ENCODE assay signal across 27 mouse cellular contexts in genomic region chr7:45173772-45174171, GRCm38 (mm10). TPM values are rescaled to one million over a fixed set of nuclear protein-coding genes. Genes with fewer than 3 reads are reported as not detected.
DNase-seq lines count a peak whose midpoint lies in the region; ATAC-seq and TF ChIP-seq lines count a peak whose summit lies in the region.
"Not testable (repeated sequence)": the region's sequence is repeated elsewhere in the genome, so short reads cannot be mapped to it uniquely, and the experiment has no call there.
"Had no signal": no experiment of that assay in that cellular context is flagged by ENCODE, and none has a peak within 500 bp of the region (broad histone marks: within the 10 kb centered on the region; RNA-seq: fewer than 3 reads in every experiment).

No protein-coding gene starts in this region.

- H3K4me3 ChIP-seq in MEL (ENCODE audit: control insufficient read depth in 1 of 2, insufficient read depth in 1 of 2, low read depth in 2 of 2, low read length in 2 of 2); bone marrow, adult 2 months (replicated peaks; ENCODE audit: control insufficient read depth, low read depth, low read length); heart, adult 2 months; kidney, postnatal 0 days (replicated peaks; ENCODE audit: low read depth, low read length); lung, embryonic 14.5 days (ENCODE audit: low read depth, low read length); small intestine, adult 2 months (ENCODE audit: low read depth, low read length): not testable (repeated sequence)

- H3K79me2 ChIP-seq in MEL (ENCODE audit: control insufficient read depth, insufficient read depth, low read length, poor library complexity); heart, adult 2 months (replicated peaks; ENCODE audit: control insufficient read depth, insufficient read depth, low read length): not testable (repeated sequence)

- TF ChIP-seq EP300 in MEL (IDR thresholded peaks at IDR 0.05; ENCODE audit: low read depth in 1 of 2, low read length in 2 of 2); heart, adult 2 months (IDR thresholded peaks at IDR 0.05; ENCODE audit: insufficient read depth, low read depth, low read length): not testable (repeated sequence)

- intact Hi-C loops in heart, adult 2 months (cut with DNase I) = not testable (repeated sequence)

- peak; percentile 42 for TF ChIP-seq RAD21 in MEL (IDR thresholded peaks at IDR 0.05; ENCODE audit: low read depth, low read length)

- 52% methylated on average over 1 of the region's 1 CpGs for WGBS in bone marrow, adult 2 months
- WGBS in heart, adult 2 months = 42% methylated on average over 1 of the region's 1 CpGs
- WGBS in kidney, postnatal 0 days = 64% methylated on average over 1 of the region's 1 CpGs
- 75% methylated on average over 1 of the region's 1 CpGs for WGBS in lung, embryonic 14.5 days
- WGBS in small intestine, adult 2 months = 53% methylated on average over 1 of the region's 1 CpGs

- peak; percentile 66 for DNase-seq in CD4-positive helper T cell, adult 2 months (ENCODE audit: low read depth, low spot score)
- peak; percentile 75 for DNase-seq in MEL (ENCODE audit: low read depth, low spot score)
- not testable (repeated sequence) for DNase-seq in heart, adult 2 months; lung, embryonic 14.5 days
- peak; percentile 25 for DNase-seq in kidney, postnatal 0 days (ENCODE audit: low spot score)
- peak; percentile 28 for DNase-seq in thymus, postnatal 25 days

- not testable (repeated sequence) for H3K4me2 ChIP-seq in kidney, postnatal 0 days (ENCODE audit: low read length); lung, embryonic 14.5 days

- not testable (repeated sequence) for H3K27ac ChIP-seq in MEL (ENCODE audit: control insufficient read depth, low read depth, low read length); bone marrow, adult 2 months (ENCODE audit: control insufficient read depth, insufficient read depth, low read depth, low read length, poor library complexity); heart, adult 2 months; kidney, postnatal 0 days; lung, embryonic 14.5 days (ENCODE audit: low read depth); small intestine, adult 2 months (ENCODE audit: insufficient read depth, low read depth, low read length)

- not testable (repeated sequence) for TF ChIP-seq POLR2A in MEL (IDR thresholded peaks at IDR 0.05; ENCODE audit: control insufficient read depth in 1 of 2, insufficient read depth in 1 of 2, low read depth in 1 of 2, low read length in 2 of 2, poor library complexity in 1 of 2); bone marrow, adult 2 months (IDR thresholded peaks at IDR 0.05; ENCODE audit: borderline replicate concordance, control insufficient read depth, low read depth, low read length); heart, adult 2 months (IDR thresholded peaks at IDR 0.05; ENCODE audit: insufficient read depth, low read depth, low read length); small intestine, adult 2 months (IDR thresholded peaks at IDR 0.05; ENCODE audit: low read depth, low read length)

- ATAC-seq in kidney, postnatal 0 days (replicated peaks; ENCODE audit: low FRiP score, low read depth); lung, embryonic 14.5 days (ENCODE audit: insufficient read depth): not testable (repeated sequence)

- H3K27me3 ChIP-seq in MEL (ENCODE audit: control insufficient read depth in 1 of 2, insufficient read depth in 2 of 2, low read length in 2 of 2) = not testable (repeated sequence)
- peaks cover 25% of the 10 kb centered on the region for H3K27me3 ChIP-seq in heart, adult 2 months (ENCODE audit: control insufficient read depth, insufficient read depth, low read length)
- H3K27me3 ChIP-seq in kidney, postnatal 0 days (ENCODE audit: insufficient read depth, low read length) = peaks cover 57% of the 10 kb centered on the region
- H3K27me3 ChIP-seq in lung, embryonic 14.5 days (ENCODE audit: insufficient read depth, low read length) = peaks cover 65% of the 10 kb centered on the region
- peaks cover 66% of the 10 kb centered on the region for H3K27me3 ChIP-seq in small intestine, adult 2 months (ENCODE audit: control insufficient read depth, insufficient read depth, low read length)

- not testable (repeated sequence) for H3K4me1 ChIP-seq in MEL (ENCODE audit: control insufficient read depth in 1 of 2, insufficient read depth in 2 of 2, low read length in 2 of 2); bone marrow, adult 2 months (ENCODE audit: control insufficient read depth, insufficient read depth, low read length); heart, adult 2 months (ENCODE audit: control insufficient read depth, insufficient read depth, low read length); kidney, postnatal 0 days (replicated peaks; ENCODE audit: insufficient read depth, low read length); lung, embryonic 14.5 days (ENCODE audit: insufficient read depth); small intestine, adult 2 months (ENCODE audit: control insufficient read depth, insufficient read depth, insufficient read length, low read length)

- not testable (repeated sequence) for H3K9ac ChIP-seq in MEL (ENCODE audit: control insufficient read depth, low read depth, low read length, poor library complexity, severe bottlenecking); heart, adult 2 months (ENCODE audit: low read depth, low read length); kidney, postnatal 0 days (ENCODE audit: low read depth, low read length); lung, embryonic 14.5 days

- peak; percentile 15 to 68 (median 57); a peak in 4 of 6 replicates for TF ChIP-seq CTCF in MEL (IDR thresholded peaks at IDR 0.05 in 2 of 3, conservative IDR thresholded peaks at IDR 0.05 in 1 of 3; ENCODE audit: control insufficient read depth in 1 of 3, insufficient read depth in 1 of 3, low read depth in 2 of 3, low read length in 3 of 3, poor library complexity in 1 of 3, severe bottlenecking in 1 of 3)
- 0 out of 2 replicates have a peak, but pooled peaks have one; percentile 28 for TF ChIP-seq CTCF in bone marrow, adult 2 months (IDR thresholded peaks at IDR 0.05; ENCODE audit: control insufficient read depth, insufficient read depth, low read length)
- peak; percentile 57 for TF ChIP-seq CTCF in heart, adult 2 months (IDR thresholded peaks at IDR 0.05)
- TF ChIP-seq CTCF in kidney, postnatal 0 days (IDR thresholded peaks at IDR 0.05; ENCODE audit: low read depth) = peak; percentile 69
- TF ChIP-seq CTCF in lung, embryonic 14.5 days (IDR thresholded peaks at IDR 0.05; ENCODE audit: low read depth) = peak; percentile 55
- peak; percentile 46; the same call in 1 of the 2 replicates for TF ChIP-seq CTCF in small intestine, adult 2 months (IDR thresholded peaks at IDR 0.05; ENCODE audit: extremely low read depth, insufficient read length, insufficient replicate concordance, low read depth, low read length)

- not testable (repeated sequence) for H3K36me3 ChIP-seq in MEL (ENCODE audit: control insufficient read depth in 1 of 2, insufficient read depth in 2 of 2, low read length in 2 of 2); heart, adult 2 months (ENCODE audit: control insufficient read depth, insufficient read depth, low read length); kidney, postnatal 0 days (ENCODE audit: insufficient read depth, low read length); lung, embryonic 14.5 days (ENCODE audit: insufficient read depth); small intestine, adult 2 months (ENCODE audit: control insufficient read depth, insufficient read depth, low read length)

- not testable (repeated sequence) for H3K9me3 ChIP-seq in MEL (replicated peaks; ENCODE audit: insufficient read depth, low read length)
- peaks cover 10% of the 10 kb centered on the region for H3K9me3 ChIP-seq in kidney, postnatal 0 days (replicated peaks; ENCODE audit: low read length)
- peaks cover 17% of the 10 kb centered on the region for H3K9me3 ChIP-seq in lung, embryonic 14.5 days (ENCODE audit: low read depth, low read length)

RNA-seq across cellular contexts. Expression of gene Gfy, which starts 5.6 kb away (rescaled TPM):
- not detected in 2 replicates for total RNA-seq in MEL (2012; rRNA removed)
- polyA plus RNA-seq in MEL (2012; ENCODE audit: insufficient read depth in 1 of 2, insufficient read length in 2 of 2, low read depth in 1 of 2, low replicate concordance in 2 of 2, missing spikeins in 1 of 2) = not detected
- polyA plus RNA-seq in bone marrow, adult 2 months (2011; ENCODE audit: insufficient read depth, insufficient read length, low replicate concordance, missing spikeins) = 1.2 TPM in 1 of 2 replicates, not detected in the other
- not detected for total RNA-seq in heart, adult 2 months (2021)
- not detected in 2 replicates for polyA plus RNA-seq in heart, adult 2 months (2012; rRNA removed)
- polyA plus RNA-seq in kidney, postnatal 0 days (2015; fragmentation: Nextera tagmentation; extraction: Ambion mirVana) = not detected in 2 replicates
- polyA plus RNA-seq in lung, embryonic 14.5 days (2014; fragmentation: Nextera tagmentation; extraction: Ambion mirVana) = not detected in 2 replicates
- polyA plus RNA-seq in small intestine, adult 2 months (2012; rRNA removed) = not detected in 2 replicates
- total RNA-seq: adrenal gland, adult 8-10 months; gastrocnemius, adult 8-10 months; hematopoietic stem cell, adult 5-6 weeks; monocyte, adult 5-6 weeks had no signal
- polyA plus RNA-seq: CD4-positive, CD25-positive, alpha-beta regulatory T cell, adult 4 months; forebrain, embryonic 13.5 days; gonadal fat pad, adult 2 months; heart, embryonic 10.5 days; heart, embryonic 16.5 days; hindbrain, embryonic 15.5 days; intestine, embryonic 16.5 days; kidney, embryonic 15.5 days; liver, embryonic 15.5 days; midbrain, embryonic 12.5 days; neural tube, embryonic 11.5 days had no signal

RNA-seq across cellular contexts. Expression of gene Pth2, which starts 7.0 kb away (rescaled TPM):
- not detected in 2 replicates for total RNA-seq in MEL (2012; rRNA removed)
- not detected for polyA plus RNA-seq in MEL (2012; ENCODE audit: insufficient read depth in 1 of 2, insufficient read length in 2 of 2, low read depth in 1 of 2, low replicate concordance in 2 of 2, missing spikeins in 1 of 2)
- not detected in 2 replicates for polyA plus RNA-seq in bone marrow, adult 2 months (2011; ENCODE audit: insufficient read depth, insufficient read length, low replicate concordance, missing spikeins)
- not detected for total RNA-seq in heart, adult 2 months (2021)
- not detected in 2 replicates for polyA plus RNA-seq in heart, adult 2 months (2012; rRNA removed)
- not detected in 2 replicates for polyA plus RNA-seq in kidney, postnatal 0 days (2015; fragmentation: Nextera tagmentation; extraction: Ambion mirVana)
- not detected in 2 replicates for polyA plus RNA-seq in lung, embryonic 14.5 days (2014; fragmentation: Nextera tagmentation; extraction: Ambion mirVana)
- not detected in 2 replicates for polyA plus RNA-seq in small intestine, adult 2 months (2012; rRNA removed)
- total RNA-seq: adrenal gland, adult 8-10 months; gastrocnemius, adult 8-10 months; hematopoietic stem cell, adult 5-6 weeks; left cerebral cortex, adult 18-20 months; left cerebral cortex, postnatal 36 days; monocyte, adult 5-6 weeks had no signal
- polyA plus RNA-seq: CD4-positive, CD25-positive, alpha-beta regulatory T cell, adult 4 months; embryonic facial prominence, embryonic 14.5 days; forebrain, embryonic 13.5 days; gonadal fat pad, adult 2 months; intestine, embryonic 16.5 days; kidney, embryonic 15.5 days; limb, embryonic 14.5 days; liver, embryonic 15.5 days; neural tube, embryonic 11.5 days had no signal

RNA-seq across cellular contexts. Expression of gene Slc17a7, which starts 10.0 kb away (rescaled TPM):
- 0.23 TPM in 2 replicates for total RNA-seq in MEL (2012; rRNA removed)
- 1 to 10 TPM in 1 of 2 experiments, not detected in 1; 1.0 TPM for polyA plus RNA-seq in MEL (2012; ENCODE audit: insufficient read depth in 1 of 2, insufficient read length in 2 of 2, low read depth in 1 of 2, low replicate concordance in 2 of 2, missing spikeins in 1 of 2)
- polyA plus RNA-seq in bone marrow, adult 2 months (2011; ENCODE audit: insufficient read depth, insufficient read length, low replicate concordance, missing spikeins) = 1.3 TPM in 1 of 2 replicates, not detected in the other
- 10 to 100 TPM; 18.3 to 24.3 TPM for total RNA-seq in heart, adult 2 months (2021)
- 29.1 and 36.8 TPM in 2 replicates for polyA plus RNA-seq in heart, adult 2 months (2012; rRNA removed)
- 0.17 TPM in 2 replicates for polyA plus RNA-seq in kidney, postnatal 0 days (2015; fragmentation: Nextera tagmentation; extraction: Ambion mirVana)
- polyA plus RNA-seq in lung, embryonic 14.5 days (2014; fragmentation: Nextera tagmentation; extraction: Ambion mirVana) = 0.09 and 0.97 TPM in 2 replicates
- 0.03 and 0.09 TPM in 2 replicates for polyA plus RNA-seq in small intestine, adult 2 months (2012; rRNA removed)
- total RNA-seq: hematopoietic stem cell, adult 5-6 weeks; monocyte, adult 5-6 weeks had no signal
- polyA plus RNA-seq: CD4-positive, CD25-positive, alpha-beta regulatory T cell, adult 4 months; intestine, embryonic 16.5 days; liver, embryonic 15.5 days had no signal

RNA-seq across cellular contexts. Expression of gene Aldh16a1, which starts 19.4 kb away (rescaled TPM):
- total RNA-seq in MEL (2012; rRNA removed) = 33.9 and 34.0 TPM in 2 replicates
- 10 to 100 TPM in 1 of 2 experiments, not detected in 1; 61.6 TPM for polyA plus RNA-seq in MEL (2012; ENCODE audit: insufficient read depth in 1 of 2, insufficient read length in 2 of 2, low read depth in 1 of 2, low replicate concordance in 2 of 2, missing spikeins in 1 of 2)
- polyA plus RNA-seq in bone marrow, adult 2 months (2011; ENCODE audit: insufficient read depth, insufficient read length, low replicate concordance, missing spikeins) = 49.6 and 113 TPM in 2 replicates
- total RNA-seq in heart, adult 2 months (2021) = 10 to 100 TPM; 19.7 to 25.1 TPM
- 23.5 and 23.9 TPM in 2 replicates for polyA plus RNA-seq in heart, adult 2 months (2012; rRNA removed)
- polyA plus RNA-seq in kidney, postnatal 0 days (2015; fragmentation: Nextera tagmentation; extraction: Ambion mirVana) = 55.4 and 62.7 TPM in 2 replicates
- 52.1 and 52.9 TPM in 2 replicates for polyA plus RNA-seq in lung, embryonic 14.5 days (2014; fragmentation: Nextera tagmentation; extraction: Ambion mirVana)
- polyA plus RNA-seq in small intestine, adult 2 months (2012; rRNA removed) = 133 and 253 TPM in 2 replicates

RNA-seq across cellular contexts. Expression of gene Pih1d1, which starts 19.7 kb away (rescaled TPM):
- 119 and 141 TPM in 2 replicates for total RNA-seq in MEL (2012; rRNA removed)
- polyA plus RNA-seq in MEL (2012; ENCODE audit: insufficient read depth in 1 of 2, insufficient read length in 2 of 2, low read depth in 1 of 2, low replicate concordance in 2 of 2, missing spikeins in 1 of 2) = 100 to 1,000 TPM in 1 of 2 experiments, not detected in 1; 148 TPM
- polyA plus RNA-seq in bone marrow, adult 2 months (2011; ENCODE audit: insufficient read depth, insufficient read length, low replicate concordance, missing spikeins) = 39.2 and 92.4 TPM in 2 replicates
- total RNA-seq in heart, adult 2 months (2021) = 10 to 100 TPM; 33.8 to 36.7 TPM
- 48.1 and 51.2 TPM in 2 replicates for polyA plus RNA-seq in heart, adult 2 months (2012; rRNA removed)
- 81.3 and 88.6 TPM in 2 replicates for polyA plus RNA-seq in kidney, postnatal 0 days (2015; fragmentation: Nextera tagmentation; extraction: Ambion mirVana)
- polyA plus RNA-seq in lung, embryonic 14.5 days (2014; fragmentation: Nextera tagmentation; extraction: Ambion mirVana) = 110 and 112 TPM in 2 replicates
- 25.3 and 48.5 TPM in 2 replicates for polyA plus RNA-seq in small intestine, adult 2 months (2012; rRNA removed)

Comparison
In these comparisons a context has a peak if more than half of its experiments do, and no peak if none do; other contexts are left out.
1. RNA of gene Slc17a7, which starts 10.0 kb away (polyA plus RNA-seq): 29.1 to 36.8 TPM in heart, adult 2 months; 1.3 TPM in bone marrow, adult 2 months, 1.0 TPM in MEL, 0.17 TPM in kidney, postnatal 0 days, 0.09 to 0.97 TPM in lung, embryonic 14.5 days and 0.03 to 0.09 TPM in small intestine, adult 2 months; every median in the first group is over 10 times any median in the second.
2. Peak in every context shown above with its lines, with median percentiles within 50 percentile points of each other: CTCF ChIP-seq.